Mouse (Mus musculus) layer of hippocampus, postnatal 10 days (tissue): ENCODE data around the gene Catsper1. TPM values are rescaled to one million over a fixed set of nuclear protein-coding genes. Genes with fewer than 3 reads are reported as not detected.
"Not testable (repeated sequence)": the region's sequence is repeated elsewhere in the genome, so short reads cannot be mapped to it uniquely, and the experiment has no call there.

Experiments
- DNase-seq, 2 experiments: peaks; one replicate each; pipeline ENCODE4 v3.0.0; 2021; ENCODE audit warnings: low spot score in 2 of 2
- total RNA-seq, 2 experiments: library from RNA; stranded (reverse); gene quantifications; 2 replicates each; pipeline ENCODE4 v1.2.3; 2021

Catsper1 gene
- total RNA-seq, 2 experiments from 2014 or later, result not detected

GRCm38 (mm10) chr19:5349502-5349873, 13.9 kb downstream of the Catsper1 start, which contains the start of gene Cst6:
Gene Cst6 (minus strand): TSS chr19:5349574.
- not testable (repeated sequence) for DNase-seq

- no peak for DNase-seq
These were observed 18.1 kb downstream of the Catsper1 start for GRCm38 (mm10) chr19:5353609-5354008.

- DNase-seq, result no peak
These were observed 20.5 kb downstream of the Catsper1 start for GRCm38 (mm10) chr19:5356080-5356479.

DNA sequence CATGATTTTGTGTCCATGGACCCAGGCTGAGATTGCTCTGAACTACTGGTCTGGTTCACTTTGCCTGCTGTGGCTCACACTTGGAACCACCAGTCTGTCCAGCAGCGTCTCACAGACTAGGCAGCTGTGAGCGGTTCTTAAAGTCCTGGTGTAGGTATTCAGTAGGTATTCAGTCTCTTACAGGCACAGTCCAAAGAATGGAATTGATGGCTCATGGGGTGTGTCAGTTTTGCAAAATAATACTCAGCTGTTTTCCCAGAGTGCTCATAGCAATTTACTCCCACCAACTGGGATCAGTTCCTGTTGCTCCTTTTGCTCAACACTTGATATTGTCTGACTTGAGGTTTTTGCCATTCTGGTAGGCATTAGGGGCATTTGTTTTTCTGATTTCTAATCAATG, 26.6 kb downstream of the Catsper1 start:
- DNase-seq, result no peak

- DNase-seq, result no peak
These were observed 28.6 kb downstream of the Catsper1 start for GRCm38 (mm10) chr19:5364124-5364523.

DNA sequence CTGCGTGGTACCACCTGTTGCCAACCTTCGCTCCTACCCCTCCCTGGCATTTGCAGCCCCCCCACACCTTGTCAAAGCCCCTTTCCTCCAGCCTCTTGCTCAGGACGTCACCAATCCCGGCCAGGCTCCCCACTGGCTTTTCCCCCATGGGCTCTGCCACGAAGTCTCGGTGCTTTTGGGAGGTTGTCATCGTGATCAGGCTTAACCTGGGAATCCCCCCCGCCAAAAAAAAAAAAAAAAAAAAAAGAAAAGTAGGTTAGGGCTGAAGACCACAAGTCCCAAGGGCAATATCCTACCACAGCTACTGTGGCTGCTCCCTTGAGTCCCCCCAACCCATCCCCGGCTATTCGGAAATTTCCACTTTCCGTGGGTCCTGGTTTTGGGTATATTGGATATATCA, 30.2 kb downstream of the Catsper1 start:
- DNase-seq, result no peak

DNA sequence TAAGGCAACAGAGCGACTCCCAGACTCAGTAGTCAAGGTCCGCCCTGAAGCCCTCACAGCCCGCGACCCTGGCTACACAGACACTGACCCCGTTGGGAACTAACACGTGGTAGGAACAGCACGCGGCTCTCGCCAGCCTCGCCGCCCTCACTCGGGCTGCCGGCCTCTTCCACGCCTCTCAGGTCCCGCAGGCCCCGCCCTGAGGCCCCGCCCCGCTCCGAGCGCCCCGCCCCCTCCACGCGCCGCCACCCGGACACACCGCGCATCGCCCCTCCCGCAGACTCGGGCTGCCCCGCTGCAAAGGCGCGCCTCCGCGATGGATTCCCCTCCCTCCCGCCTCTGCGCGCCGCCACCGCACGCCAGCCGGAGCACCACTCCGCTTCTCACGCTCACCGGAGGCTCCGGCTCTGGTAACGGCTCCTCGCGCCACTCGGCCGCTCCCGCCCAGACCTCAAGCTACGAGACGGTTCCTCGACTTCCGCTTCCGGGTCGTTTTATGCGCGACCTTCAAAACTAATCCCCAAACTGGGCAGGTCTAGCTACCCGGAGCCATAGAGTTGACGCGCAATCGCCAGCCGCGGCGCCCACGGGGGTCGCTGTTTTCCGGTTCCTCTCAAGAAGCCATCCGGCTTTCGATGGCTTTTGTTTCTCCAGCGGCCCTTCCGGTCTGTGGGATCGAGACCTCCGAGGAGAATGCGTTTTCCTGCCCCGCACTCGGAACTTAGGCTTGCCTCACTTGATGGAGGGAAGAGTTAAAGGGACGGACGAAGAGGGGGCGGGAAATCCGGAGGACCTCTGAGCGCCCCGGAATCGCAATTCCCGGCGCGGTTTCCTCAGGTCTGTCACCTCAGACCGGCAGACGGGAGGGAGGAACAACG, 30.9 kb downstream of the Catsper1 start, which contains the start of gene Eif1ad:
Eif1ad (plus strand) TSS at position 567 of the 878 bp plus-strand sequence.
- peak; percentile 94 to 95 for DNase-seq

DNA sequence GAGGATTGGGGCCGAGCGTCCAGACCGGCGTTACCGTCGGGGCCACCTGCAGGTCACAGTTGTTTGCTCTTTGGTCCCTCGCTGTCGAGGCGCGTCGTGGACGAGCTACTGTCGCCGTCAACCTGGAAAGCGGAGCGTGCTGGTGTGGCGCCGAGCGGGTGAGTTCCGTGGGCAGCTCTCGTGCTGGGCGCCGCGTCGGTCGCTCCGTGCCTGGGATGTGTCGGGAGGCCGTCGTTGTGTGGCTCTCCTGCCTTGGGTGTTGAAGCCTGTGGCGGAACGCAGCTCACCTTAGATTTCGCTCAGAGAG, 31.5 kb downstream of the Catsper1 start, which contains the start of gene Banf1:
Banf1 (minus strand) TSS at position 116 of the 307 bp plus-strand sequence.
- no peak for DNase-seq

DNA sequence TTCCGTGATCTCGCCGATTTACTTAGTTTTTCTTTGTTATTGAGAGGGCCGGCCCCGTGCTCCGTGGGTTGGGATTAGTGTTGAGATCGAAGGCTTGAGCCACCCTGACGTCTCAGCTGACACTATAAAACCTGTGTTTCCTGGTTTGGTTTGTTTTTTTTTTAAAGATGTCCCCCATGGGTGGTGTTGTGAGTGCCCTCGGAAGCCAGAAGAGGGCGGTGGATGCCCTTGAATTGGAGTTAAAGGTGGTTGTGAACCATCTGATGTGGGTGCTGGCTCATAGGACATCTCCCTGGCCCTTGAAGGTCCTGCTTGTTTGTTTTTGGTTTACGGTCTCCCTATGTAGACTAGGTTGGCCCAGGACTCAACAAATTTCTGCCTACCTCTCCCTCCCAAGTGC, 31.9 kb downstream of the Catsper1 start:
- no peak for DNase-seq

DNA sequence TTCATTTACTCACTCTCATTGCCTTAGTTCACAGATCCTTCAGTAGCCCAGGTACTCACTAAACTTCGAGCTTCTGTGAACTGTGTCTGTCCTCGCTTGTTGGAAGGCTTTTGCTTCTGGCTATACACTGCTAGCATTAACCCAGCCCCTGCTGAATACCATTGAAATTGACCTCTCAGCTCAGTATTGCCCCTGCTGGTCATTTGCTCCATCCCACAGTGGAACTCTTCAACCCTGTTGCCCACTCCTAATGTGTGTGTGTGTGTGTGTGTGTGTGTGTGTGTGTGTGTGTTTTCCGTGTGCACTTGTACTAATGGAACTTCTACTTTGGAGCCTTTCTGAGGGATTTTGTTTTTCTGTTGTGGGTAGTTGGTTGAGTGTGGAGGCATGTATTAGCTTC, 35.4 kb downstream of the Catsper1 start:
- no peak for DNase-seq

DNA sequence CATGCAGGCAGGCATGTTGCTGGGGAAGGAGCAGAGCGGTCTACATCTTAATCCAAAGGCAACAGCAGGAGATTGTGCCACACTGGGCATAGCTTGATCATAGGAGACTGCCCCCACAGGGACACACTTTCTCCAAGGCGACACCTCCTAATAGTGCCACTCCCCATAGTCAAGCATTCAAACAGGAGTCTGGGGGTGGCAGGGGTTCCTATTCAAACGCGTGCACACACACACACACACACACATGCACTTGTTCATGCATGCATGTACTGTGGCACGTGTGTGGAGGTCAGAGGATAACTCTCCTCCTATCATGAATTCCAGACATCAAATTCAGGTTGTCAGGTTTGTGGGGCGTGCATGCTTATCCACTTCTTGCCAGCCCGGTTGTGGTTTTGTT, 37.2 kb downstream of the Catsper1 start:
- no peak for DNase-seq

DNA sequence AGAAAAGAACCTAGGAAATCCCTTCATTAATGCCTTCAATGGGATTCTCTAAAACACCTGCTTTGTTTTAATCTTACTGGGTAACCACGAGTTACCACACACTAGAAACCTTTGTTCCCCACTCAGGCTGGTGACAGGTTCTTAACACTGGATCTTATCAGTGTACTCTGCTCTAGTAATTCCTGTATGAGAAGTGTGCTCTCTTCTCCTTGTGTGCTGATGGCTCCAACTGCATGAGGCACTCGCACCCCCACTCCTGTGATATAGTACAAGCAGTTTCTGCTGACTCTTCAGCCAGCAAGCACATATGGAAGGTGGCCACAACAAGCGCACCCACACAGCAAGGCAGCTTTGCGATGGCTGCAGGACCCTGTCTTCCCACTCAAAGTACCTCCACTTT, 38.6 kb downstream of the Catsper1 start:
- DNase-seq, result no peak

DNA sequence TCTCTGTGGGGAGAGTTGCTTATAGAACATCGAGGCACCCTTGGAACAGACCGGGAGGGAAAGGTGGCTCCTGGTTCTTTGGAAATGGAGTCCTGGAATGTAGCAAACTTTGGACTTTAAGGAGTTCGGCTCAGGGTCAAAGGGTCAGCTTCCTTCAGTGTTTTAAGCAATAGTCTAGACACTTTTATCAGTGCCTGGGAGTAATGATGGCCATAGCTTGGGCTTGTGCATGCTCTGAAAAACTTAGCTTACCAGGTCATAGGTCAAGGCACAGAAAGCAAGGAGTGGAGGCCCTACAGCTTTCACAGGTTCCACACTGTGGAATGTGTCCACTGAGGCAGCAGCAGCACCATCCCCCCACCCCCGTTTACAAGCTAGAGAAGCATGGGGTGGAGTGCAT, 39.2 kb downstream of the Catsper1 start:
- no peak for DNase-seq

GRCm38 (mm10) chr19:5377446-5377845, 41.9 kb downstream of the Catsper1 start:
- no peak for DNase-seq

- DNase-seq, result no peak
These were observed 47.8 kb downstream of the Catsper1 start for GRCm38 (mm10) chr19:5383326-5383725.

GRCm38 (mm10) chr19:5384715-5385114, 49.2 kb downstream of the Catsper1 start:
- DNase-seq, result no peak

DNA sequence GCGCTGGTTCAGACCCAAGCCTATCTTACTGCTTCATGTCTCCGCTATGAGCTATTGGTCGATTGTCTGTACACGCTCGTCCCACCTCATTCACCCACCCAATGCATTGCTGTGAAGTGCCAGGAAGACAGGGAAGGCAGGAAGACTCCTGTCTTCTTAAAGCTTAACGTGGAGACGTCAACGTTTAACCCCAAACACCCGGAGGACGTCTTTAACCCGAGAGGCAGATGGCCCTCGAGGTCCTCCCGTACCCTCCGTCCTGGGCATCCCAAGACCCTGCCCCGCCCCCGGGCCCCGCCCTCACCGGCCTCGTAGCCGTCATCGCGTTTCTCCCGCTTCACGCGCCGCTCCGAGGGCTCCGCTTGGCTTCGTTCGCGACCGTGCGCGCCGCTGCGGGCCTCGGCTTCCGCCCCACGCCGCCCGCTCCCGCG, 52.5 kb downstream of the Catsper1 start:
- peak in 1 of 2 experiments; percentile 41 for DNase-seq

- DNase-seq, result peak; percentile 90 to 95
These were observed 53.2 kb downstream of the Catsper1 start, which contains the start of gene Sart1 for GRCm38 (mm10) chr19:5388588-5389242. Gene Sart1 (minus strand): TSS chr19:5388703.

GRCm38 (mm10) chr19:5389647-5390046, 54.1 kb downstream of the Catsper1 start:
- no peak for DNase-seq

- DNase-seq, result no peak
These were observed 54.9 kb downstream of the Catsper1 start for GRCm38 (mm10) chr19:5390416-5390815.

DNA sequence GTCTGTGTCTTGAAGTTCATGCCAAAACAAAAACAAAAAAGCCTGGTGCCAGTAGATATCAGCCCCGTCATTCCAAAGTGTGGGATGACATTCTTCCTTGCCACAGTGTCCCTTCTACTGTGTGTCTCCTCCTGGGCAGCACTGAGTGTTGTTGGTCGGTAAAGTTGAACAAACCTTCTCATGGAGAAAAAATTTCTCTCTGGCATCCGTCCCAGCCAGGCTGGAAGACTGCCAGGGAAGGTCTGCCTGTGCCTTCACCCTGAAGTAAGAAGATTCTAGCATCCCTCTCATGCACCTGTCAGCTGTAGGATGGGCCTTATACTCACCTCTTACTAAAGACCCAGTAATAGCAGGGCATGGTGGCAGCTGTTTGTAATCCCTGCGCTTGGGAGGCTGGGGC, 57.4 kb downstream of the Catsper1 start:
- DNase-seq, result no peak
